Mouse (Mus musculus): ENCODE data around the gene Plekha5.

Gene Plekha5

DNA sequence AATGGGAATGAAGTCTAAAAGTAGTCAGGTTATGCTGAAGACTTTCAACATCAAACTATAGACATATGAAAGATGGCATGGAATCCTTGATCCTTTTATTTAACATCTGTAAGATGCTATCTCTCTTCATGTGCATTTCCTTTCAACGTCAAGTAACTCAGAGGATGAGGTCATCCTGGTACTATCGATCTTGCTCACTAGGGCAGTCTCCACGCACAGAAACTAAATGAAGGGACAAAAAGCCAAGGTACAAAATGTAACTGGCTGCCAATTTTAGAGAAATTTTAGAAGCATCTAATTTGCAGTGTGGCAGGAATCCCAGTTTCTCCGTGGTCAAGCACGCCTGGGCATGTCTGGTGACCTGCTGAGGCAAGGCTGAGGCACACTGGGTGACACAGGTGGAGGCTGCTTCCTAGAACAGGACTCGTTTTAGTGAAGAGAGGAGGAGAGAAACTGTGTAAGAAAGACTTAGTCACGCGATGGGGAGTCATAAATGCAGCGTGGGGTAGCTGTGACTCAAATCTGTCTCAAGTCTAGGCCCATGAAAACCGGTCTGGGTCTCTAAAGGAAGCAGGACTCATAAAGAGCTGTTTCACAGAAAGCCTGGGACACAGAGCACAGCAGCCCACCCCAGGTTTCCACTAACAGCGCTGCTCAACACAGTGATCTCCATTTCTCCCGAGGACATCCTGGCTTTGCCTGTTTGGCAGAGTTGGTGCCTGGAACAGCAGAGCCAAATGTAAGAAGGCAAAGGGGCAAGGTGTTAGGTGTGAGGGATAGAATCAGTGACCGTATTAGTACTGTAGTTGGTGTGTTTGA is 196.9 kb downstream of the Plekha5 start:
- no peak for DNase-seq

DNA sequence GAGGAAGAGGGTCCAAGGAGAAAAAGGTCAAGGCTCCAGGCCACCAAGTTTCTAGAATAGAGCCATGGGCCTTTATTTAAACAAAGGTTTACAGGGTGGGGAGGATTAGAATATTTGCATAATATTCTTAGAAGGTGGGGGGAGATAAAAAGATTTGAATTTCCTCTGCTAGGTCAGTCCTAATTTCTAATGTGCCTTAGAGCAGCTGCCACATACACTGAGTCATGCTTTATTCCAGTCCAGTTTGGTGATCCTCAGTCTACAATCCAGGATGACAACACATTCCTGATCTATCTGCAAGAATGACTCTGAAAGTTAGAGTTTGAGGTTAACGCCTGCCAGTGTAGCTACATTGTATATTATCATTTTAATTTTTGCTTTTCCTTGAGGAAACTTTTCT is 197.8 kb downstream of the Plekha5 start:
- no peak for DNase-seq

DNA sequence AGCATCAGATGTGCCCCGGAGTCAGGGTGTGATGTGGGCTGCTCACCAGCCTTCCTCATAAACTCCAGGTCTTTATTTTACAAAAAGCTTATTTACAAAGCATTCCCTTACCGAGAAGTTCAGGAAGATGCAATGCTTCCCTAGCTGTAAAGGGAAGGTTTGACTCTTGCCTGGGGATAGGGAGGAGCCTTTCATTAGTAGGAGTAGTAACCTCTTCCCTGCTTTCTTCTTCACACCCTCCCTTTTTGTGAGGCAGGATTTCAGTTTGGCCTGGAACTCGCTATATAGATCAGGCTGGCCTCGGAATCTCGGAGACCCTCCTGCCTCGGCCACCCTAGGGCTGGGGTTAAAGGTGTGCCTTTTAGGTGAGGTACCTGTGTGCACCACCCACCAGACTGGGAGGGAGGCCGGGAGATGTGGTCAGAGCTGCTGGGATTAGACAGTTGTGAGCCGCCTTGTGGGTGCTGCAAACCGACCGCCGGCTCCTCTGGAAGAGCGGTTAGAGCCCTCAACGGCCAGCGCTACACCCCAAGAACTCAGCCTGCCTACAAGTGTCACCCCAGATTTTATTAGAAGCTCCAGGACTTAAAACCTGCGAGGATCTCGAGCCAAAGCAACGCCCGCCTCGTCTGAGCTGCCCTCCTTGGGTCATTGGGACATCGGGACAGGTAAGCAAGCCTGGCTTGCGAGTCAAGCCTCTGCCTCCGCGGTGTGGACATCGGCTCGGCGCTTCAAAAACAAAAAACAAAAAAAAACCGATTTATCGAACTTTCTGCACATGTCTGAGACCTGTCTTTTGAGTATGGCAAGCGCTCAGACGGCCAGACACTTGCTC is 198.8 kb downstream of the Plekha5 start, which contains the start of gene Aebp2:
Gene Aebp2, plus strand, starts transcription at position 273 of the 835 bp plus-strand sequence.
- DNase-seq = no peak

DNA sequence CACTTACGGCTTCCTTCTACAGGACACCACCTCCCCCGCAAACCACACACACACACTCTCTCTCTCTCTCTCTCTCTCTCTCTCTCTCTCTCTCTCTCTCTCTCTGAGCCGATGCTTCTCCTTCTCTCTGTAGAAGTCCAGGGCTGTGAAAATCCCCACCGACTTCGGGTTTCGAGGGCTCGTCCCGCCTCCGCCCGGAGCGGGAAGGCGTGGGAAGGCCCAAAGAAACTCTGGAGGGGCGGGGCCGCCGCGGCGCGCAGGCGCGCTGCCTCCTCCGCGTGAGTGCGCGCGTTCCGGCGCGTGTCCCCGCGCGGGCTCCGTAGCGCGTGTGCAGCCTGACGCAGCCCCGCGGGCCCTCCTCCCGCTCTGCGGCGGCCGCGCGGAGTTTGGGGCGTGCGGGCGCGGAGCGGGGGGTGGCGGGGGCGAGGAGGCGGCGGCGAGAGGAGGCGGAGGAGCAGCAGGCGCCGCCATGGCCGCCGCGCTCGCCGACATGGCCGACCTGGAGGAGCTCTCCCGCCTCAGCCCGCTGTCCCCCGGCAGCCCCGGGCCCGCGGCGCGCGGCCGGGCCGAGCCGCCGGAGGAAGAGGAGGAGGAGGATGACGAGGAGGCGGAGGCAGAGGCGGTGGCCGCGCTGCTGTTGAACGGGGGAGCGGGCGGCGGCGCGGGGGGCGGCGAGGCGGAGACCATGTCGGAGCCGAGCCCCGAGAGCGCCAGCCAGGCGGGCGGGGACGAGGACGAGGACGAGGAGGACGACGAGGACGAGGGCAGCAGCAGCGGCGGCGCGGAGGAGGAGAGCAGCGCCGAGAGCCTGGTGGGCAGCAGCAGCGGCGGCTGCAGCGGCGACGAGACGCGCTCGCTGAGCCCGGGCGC is 199.6 kb downstream of the Plekha5 start:
- DNase-seq = peak; percentile 97

DNA sequence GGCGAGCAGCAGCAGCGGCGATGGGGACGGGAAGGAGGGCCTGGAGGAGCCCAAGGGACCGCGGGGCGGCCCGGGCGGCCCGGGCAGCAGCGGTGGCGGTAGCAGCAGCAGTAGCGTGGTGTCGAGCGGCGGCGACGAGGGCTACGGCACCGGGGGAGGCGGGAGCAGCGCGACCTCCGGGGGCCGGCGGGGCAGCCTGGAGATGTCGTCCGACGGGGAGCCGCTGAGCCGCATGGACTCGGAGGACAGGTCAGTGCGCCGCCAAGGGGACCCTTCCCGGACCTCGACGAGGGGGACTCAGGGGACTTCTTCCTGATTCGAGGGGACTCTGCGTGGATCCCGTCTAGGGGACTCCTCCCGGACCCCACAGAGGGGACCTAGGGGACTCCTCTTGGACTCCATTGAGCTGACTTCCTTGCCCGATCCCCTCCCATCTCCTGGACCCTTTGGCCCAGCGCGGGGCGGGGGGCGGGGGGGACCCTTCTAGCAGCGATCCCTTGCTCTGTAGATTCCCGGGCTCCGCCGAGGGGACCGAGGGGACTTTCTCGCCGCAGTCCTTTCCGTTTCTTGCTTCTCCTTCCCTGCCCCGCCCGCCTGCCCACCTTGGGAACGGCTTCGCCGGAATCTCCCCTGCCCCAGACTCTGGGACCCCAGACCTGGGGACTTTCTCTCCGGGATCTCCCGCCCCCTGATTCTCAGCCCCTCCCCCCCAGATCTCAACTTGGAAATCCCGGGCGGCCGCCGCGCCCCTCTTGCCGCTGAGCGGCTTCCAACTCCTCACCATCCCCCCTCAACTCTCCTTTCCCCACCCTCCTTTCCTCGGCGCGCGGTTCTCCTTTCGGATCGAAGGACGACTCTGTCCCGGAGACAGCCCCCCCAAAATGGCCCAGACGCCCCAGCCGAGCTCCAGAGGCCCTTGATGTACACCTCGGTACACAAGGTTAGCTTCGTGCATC is 200.5 kb downstream of the Plekha5 start:
- peak; percentile 54 for DNase-seq

DNA sequence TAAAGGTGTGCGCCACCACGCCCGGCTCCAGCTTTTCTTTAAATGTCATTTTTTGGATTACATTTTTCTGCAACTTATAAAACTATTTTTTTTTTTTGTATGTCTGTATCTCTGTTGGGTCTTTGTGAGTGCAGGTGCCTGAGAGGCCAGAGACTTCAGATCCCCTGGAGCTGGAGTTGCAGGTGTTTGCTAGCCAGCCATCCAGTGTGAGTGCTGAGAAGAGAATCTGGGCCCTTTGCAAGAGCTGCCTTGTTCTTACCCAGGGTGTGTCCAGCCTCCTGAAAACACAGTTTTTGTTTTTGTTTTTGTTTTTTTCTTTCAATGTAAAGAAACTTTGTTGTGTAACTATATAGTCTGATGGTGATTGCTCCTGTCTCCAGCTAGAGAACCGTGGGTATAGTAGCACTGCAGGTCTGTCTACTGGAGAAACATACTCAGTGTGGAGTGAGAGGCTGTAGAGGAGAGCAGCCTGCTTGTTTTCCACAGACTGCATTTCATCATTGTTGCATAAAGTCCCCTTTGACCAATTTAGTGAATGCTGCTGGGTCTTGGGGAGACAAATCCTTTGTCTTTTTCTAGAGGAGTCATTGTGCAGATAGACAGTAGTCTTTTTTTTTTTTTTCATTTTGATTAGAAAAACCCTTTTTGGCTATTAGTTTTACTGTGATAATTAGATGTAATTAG is 205.5 kb downstream of the Plekha5 start:
- DNase-seq = no peak

DNA sequence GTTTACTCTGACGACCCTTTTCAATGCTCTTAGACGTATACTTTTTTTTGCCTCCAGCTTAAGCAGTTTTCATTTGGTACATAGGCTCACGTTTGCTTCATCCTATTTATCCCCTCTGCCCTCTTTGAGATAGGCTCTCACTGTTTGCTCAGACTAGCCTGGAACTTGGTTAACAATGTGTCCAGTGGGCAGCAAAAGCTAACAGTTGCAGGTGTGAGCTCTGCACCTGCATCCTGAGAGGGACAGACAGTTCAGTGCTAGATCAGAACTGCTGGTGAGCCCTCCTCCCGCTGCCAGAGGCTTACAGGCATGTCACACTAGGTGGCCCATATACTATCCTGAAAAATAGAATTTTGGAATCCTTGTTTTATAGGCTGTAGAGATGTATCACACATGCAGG is 206.5 kb downstream of the Plekha5 start:
- no peak for DNase-seq

DNA sequence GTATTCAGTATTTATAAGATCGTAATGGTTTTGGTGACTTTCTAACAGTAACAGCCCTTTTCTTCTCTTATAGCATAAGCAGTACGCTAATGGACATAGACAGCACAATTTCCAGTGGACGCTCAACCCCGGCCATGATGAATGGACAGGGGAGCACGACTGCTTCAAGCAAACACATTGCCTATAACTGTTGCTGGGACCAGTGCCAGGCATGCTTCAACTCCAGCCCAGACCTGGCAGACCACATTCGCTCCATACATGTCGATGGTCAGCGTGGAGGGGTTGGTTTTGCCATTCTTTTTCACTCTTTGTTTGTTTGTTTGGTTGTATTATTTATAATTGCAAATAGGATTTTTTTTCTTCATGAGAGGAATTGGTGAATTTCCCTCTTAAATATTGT is 209.8 kb downstream of the Plekha5 start:
- DNase-seq = no peak

DNA sequence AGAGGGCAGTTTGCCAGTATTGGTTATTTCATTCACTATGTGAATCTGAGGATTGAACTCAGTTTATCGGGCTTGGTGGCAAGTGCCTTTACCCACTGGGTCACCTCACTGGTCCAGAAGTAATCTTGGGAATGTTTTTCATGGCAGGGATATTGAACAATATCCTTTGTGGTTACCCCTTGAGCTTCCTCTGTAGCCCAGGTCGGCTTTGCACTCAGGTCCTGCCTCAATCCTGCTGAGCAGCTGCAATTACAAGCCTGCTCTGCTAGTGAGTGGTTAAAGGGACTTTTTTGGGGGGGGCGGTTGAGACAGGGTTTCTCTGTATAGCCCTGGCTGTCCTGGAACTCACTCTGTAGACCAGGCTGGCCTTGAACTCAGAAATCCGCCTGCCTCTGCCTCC is 212.4 kb downstream of the Plekha5 start:
- no peak for DNase-seq

DNA sequence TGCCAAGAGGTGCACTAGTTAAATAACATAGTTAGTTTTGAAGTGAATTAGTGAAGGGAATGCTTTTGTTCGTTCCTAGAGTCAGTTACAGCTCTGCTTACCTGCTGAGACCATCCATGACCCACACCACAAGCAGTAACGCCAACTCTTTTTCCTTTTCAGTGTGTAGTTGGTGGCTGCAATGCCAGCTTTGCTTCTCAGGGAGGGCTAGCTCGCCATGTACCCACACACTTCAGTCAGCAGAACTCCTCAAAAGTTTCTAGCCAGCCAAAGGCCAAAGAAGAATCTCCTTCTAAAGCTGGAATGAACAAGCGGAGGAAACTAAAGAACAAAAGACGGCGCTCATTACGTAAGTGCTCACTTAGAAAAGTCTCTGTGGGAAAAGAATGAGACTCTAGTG is 218.2 kb downstream of the Plekha5 start:
- no peak for DNase-seq

DNA sequence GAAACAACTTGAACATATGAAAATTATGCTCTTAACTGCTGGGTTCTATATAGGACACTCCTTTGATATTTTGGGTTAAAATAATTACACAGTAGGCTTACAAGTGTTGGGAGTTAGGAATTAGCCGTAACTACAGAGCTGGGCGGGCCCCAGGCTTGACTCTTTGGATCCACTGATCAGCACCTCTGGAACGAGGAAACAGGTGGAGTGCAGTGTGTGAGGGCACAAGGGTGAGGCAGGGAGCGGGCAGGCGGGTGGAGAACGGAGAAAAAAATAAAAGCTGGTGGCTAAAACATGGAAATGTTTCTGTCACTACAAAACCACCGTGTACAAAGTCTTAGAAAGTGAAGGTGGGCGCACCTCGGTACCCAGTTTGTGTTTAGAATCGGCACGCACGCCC is 218.8 kb downstream of the Plekha5 start:
- DNase-seq = no peak

DNA sequence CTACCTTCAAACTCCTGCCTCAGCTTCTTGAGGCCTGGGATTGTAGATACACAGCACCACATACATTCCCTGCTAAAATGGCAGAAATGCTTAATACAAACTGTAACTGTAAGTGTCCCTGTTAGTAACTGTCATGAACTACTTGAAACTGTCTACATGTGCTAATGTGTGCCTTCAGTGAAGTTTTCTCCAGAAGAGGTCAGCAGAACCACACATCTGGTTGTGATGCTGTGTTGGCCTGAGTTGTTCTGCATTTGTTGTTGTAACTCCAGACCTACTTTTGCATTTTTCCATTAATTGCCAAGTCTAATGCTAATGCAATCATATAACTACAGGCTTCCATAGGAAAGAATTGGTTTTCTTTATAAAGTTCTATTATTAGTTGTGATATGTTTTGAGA is 222.1 kb downstream of the Plekha5 start:
- no peak for DNase-seq

Measured in kidney, postnatal 14 days (tissue).